ENCODE assay signal across 19 mouse cellular contexts in the genomic region with DNA sequence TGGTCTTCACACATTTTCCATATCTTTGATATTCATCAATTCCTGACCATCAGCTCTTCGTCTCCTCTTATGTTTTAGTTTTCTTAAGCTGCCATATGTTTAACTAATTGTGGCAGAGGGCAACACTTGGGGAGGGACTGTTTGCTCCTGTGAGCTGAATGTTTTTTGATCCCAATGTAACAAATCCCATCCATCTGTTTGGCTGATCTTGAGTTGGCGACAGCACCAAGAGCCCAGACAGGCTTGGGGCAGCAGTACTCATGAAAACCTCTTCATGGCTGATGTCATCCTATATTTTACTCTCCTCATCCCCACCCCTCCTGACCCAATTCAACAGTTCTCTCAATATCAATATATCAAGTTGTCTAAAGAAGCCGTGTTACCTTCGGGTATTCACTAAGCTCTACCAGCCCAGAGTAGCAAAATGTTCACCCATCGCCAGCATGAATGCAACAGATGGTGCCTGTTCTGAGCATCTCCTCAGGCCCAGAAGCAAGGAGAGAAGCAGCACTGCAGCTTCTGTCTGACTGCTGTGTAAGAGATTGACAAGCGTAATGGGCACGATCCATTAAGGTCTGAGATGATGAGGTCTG.
DNase-seq lines count a peak whose midpoint lies in the region; ATAC-seq and TF ChIP-seq lines count a peak whose summit lies in the region.
"Had no signal": no experiment of that assay in that cellular context is flagged by ENCODE, and none has a peak within 500 bp of the region (broad histone marks: within the 10 kb centered on the region; RNA-seq: fewer than 3 reads in every experiment).

No protein-coding gene starts in this region.

- no peaks in the 10 kb centered on the region for H3K36me3 ChIP-seq in hindbrain, embryonic 13.5 days
- H3K36me3 ChIP-seq: G1E; heart, embryonic 13.5 days had no signal

- no peak overlapping the region; the same call in 1 of the 2 replicates for H3K27ac ChIP-seq in cerebellum, adult 2 months (ENCODE audit: insufficient read depth, low read length)
- H3K27ac ChIP-seq in hindbrain, embryonic 13.5 days = no peak overlapping the region
- H3K27ac ChIP-seq: forebrain, embryonic 13.5 days; heart, embryonic 13.5 days; hindbrain, postnatal 0 days had no signal

- H3K4me2 ChIP-seq in hindbrain, embryonic 13.5 days = no peak overlapping the region
- H3K4me2 ChIP-seq: forebrain, embryonic 13.5 days; heart, embryonic 13.5 days had no signal

- no peak overlapping the region for H3K4me3 ChIP-seq in cerebellum, adult 2 months (replicated peaks; ENCODE audit: insufficient read depth, low read depth, low read length)
- no peak overlapping the region for H3K4me3 ChIP-seq in hindbrain, embryonic 13.5 days
- H3K4me3 ChIP-seq in lung, adult 2 months (replicated peaks; ENCODE audit: extremely low read depth, low read depth, low read length) = no peak overlapping the region
- H3K4me3 ChIP-seq: forebrain, embryonic 13.5 days; heart, embryonic 13.5 days had no signal

- peak; percentile 74 for ATAC-seq in cerebellum, adult (ENCODE audit: insufficient number of reproducible peaks, low FRiP score, low TSS enrichment)
- no peak for ATAC-seq in hindbrain, embryonic 13.5 days (ENCODE audit: low FRiP score)
- ATAC-seq: CD4-positive, CD25-positive, alpha-beta regulatory T cell, adult 4 months; forebrain, embryonic 13.5 days; forebrain, postnatal 0 days; hindbrain, postnatal 0 days had no signal

- H3K27me3 ChIP-seq in cerebellum, adult 2 months (ENCODE audit: control insufficient read depth, insufficient read depth, low read length) = no peaks in the 10 kb centered on the region
- H3K27me3 ChIP-seq in hindbrain, embryonic 13.5 days = no peaks in the 10 kb centered on the region
- H3K27me3 ChIP-seq: forebrain, embryonic 13.5 days; heart, embryonic 13.5 days had no signal

- TF ChIP-seq POLR2A in cerebellum, adult 2 months (IDR thresholded peaks at IDR 0.05; ENCODE audit: borderline replicate concordance, insufficient read depth, low read length) = no peak
- no peak for TF ChIP-seq POLR2A in lung, adult 2 months (IDR thresholded peaks at IDR 0.05; ENCODE audit: borderline replicate concordance, extremely low read depth, low read depth, low read length)

- no peak overlapping the region for H3K9ac ChIP-seq in hindbrain, embryonic 13.5 days
- H3K9ac ChIP-seq: forebrain, embryonic 13.5 days; forebrain, postnatal 0 days; heart, embryonic 13.5 days had no signal

- no peak for DNase-seq in cerebellum, postnatal 4 days (ENCODE audit: low spot score in 2 of 2)
- DNase-seq in cerebellum, adult 2 months = peak; percentile 47 to 64
- peak; percentile 39 to 42 for DNase-seq in cerebellum, postnatal 10 days
- DNase-seq in lung, adult 2 months = no peak
- no peak for DNase-seq in c-Kit-positive CD71-positive TER-119-positive erythroid progenitor cells, embryonic 14.5 days (ENCODE audit: low spot score)
- DNase-seq: adrenal gland, adult 8-10 months; adrenal gland, postnatal 36 days; B cell, adult 2 months; forebrain, postnatal 0 days; gastrocnemius, postnatal 14 days; heart, postnatal 36 days; kidney, adult 11 months had no signal

- TF ChIP-seq CTCF in cerebellum, adult 2 months (IDR thresholded peaks at IDR 0.05; ENCODE audit: borderline replicate concordance, insufficient read depth, low read depth, low read length) = no peak
- no peak for TF ChIP-seq CTCF in lung, adult 2 months (IDR thresholded peaks at IDR 0.05; ENCODE audit: insufficient read depth, low read length)

- 14% methylated on average over 7 of the region's 7 CpGs for WGBS in cerebellum, adult 2 months
- 89% methylated on average over 7 of the region's 7 CpGs for WGBS in hindbrain, embryonic 13.5 days
- 86% methylated on average over 7 of the region's 7 CpGs for WGBS in lung, adult 2 months

- peaks cover 13% of the 10 kb centered on the region for H3K4me1 ChIP-seq in cerebellum, adult 2 months (ENCODE audit: control insufficient read depth, insufficient read depth, low read length)
- H3K4me1 ChIP-seq in hindbrain, embryonic 13.5 days (replicated peaks) = no peaks in the 10 kb centered on the region
- no peaks in the 10 kb centered on the region for H3K4me1 ChIP-seq in lung, adult 2 months (ENCODE audit: control insufficient read depth, insufficient read depth, low read length)
- H3K4me1 ChIP-seq: forebrain, embryonic 13.5 days; heart, embryonic 13.5 days had no signal

- no peaks in the 10 kb centered on the region for H3K9me3 ChIP-seq in hindbrain, embryonic 13.5 days
- H3K9me3 ChIP-seq: forebrain, embryonic 13.5 days; heart, embryonic 13.5 days had no signal

Comparison
In these comparisons a context has a peak if more than half of its experiments do, and no peak if none do; other contexts are left out.
1. DNase-seq: peak in cerebellum, adult 2 months (2 of 2) and cerebellum, postnatal 10 days (2 of 2); none in cerebellum, postnatal 4 days (0 of 2), lung, adult 2 months (single experiment) and c-Kit-positive CD71-positive TER-119-positive erythroid progenitor cells, embryonic 14.5 days (single experiment).